Mouse (Mus musculus): Measurements from ENCODE around the gene Nhsl1.

GRCm38 (mm10) chr10:18471648-18472047 is 152.9 kb downstream of the Nhsl1 start:
- TF ChIP-seq CTCF (IDR thresholded peaks at IDR 0.05; ENCODE audit: low read depth) (no peak), EP300 (IDR thresholded peaks at IDR 0.05; ENCODE audit: low read depth) (no peak)

All from liver, embryonic 14.5 days (tissue).